19 mouse cellular contexts compared by ENCODE assay signal in genomic region chr16:97953300-97953699, GRCm38 (mm10). TPM values are rescaled to one million over a fixed set of nuclear protein-coding genes. Genes with fewer than 3 reads are reported as not detected.
DNase-seq lines count a peak whose midpoint lies in the region; ATAC-seq lines count a peak whose summit lies in the region.
"Had no signal": no experiment of that assay in that cellular context is flagged by ENCODE, and none has a peak within 500 bp of the region (broad histone marks: within the 10 kb centered on the region; RNA-seq: fewer than 3 reads in every experiment).

No protein-coding gene starts in this region.

- no peaks in the 10 kb centered on the region for H3K9me3 ChIP-seq in liver, embryonic 12.5 days (replicated peaks)
- H3K9me3 ChIP-seq in liver, embryonic 16.5 days (replicated peaks; ENCODE audit: control insufficient read depth, low read length) = no peaks in the 10 kb centered on the region
- H3K9me3 ChIP-seq in midbrain, embryonic 10.5 days (replicated peaks) = no peaks in the 10 kb centered on the region
- H3K9me3 ChIP-seq in forebrain, embryonic 11.5 days (ENCODE audit: control insufficient read depth, low read length) = no peaks in the 10 kb centered on the region
- H3K9me3 ChIP-seq: embryonic facial prominence, embryonic 10.5 days; forebrain, embryonic 10.5 days; forebrain, embryonic 15.5 days; heart, embryonic 15.5 days; hindbrain, embryonic 10.5 days had no signal

- peaks cover 46% of the 10 kb centered on the region for H3K4me1 ChIP-seq in liver, embryonic 12.5 days
- peaks cover 31% of the 10 kb centered on the region for H3K4me1 ChIP-seq in liver, embryonic 16.5 days (ENCODE audit: control insufficient read depth, low read depth, low read length)
- H3K4me1 ChIP-seq in midbrain, embryonic 10.5 days = no peaks in the 10 kb centered on the region
- no peaks in the 10 kb centered on the region for H3K4me1 ChIP-seq in forebrain, embryonic 11.5 days (replicated peaks; ENCODE audit: control insufficient read depth, insufficient read depth, low read length)
- H3K4me1 ChIP-seq: forebrain, embryonic 10.5 days; forebrain, embryonic 15.5 days; hindbrain, embryonic 10.5 days had no signal

- 31% methylated on average over 2 of the region's 2 CpGs for WGBS in liver, embryonic 12.5 days (ENCODE audit: insufficient replicate concordance)
- 32% methylated on average over 2 of the region's 2 CpGs for WGBS in liver, embryonic 16.5 days (ENCODE audit: insufficient replicate concordance)
- WGBS in midbrain, embryonic 10.5 days = 92% methylated on average over 2 of the region's 2 CpGs
- WGBS in forebrain, embryonic 11.5 days = 90% methylated on average over 2 of the region's 2 CpGs

- H3K36me3 ChIP-seq in liver, embryonic 12.5 days = peaks cover 60% of the 10 kb centered on the region
- peaks cover 15% of the 10 kb centered on the region for H3K36me3 ChIP-seq in liver, embryonic 16.5 days (ENCODE audit: control insufficient read depth, insufficient read depth)
- H3K36me3 ChIP-seq in midbrain, embryonic 10.5 days = peaks cover 85% of the 10 kb centered on the region
- H3K36me3 ChIP-seq in forebrain, embryonic 11.5 days (ENCODE audit: control insufficient read depth, insufficient read depth, low read length) = no peaks in the 10 kb centered on the region; the same call in 1 of the 2 replicates

- H3K27me3 ChIP-seq in liver, embryonic 12.5 days (replicated peaks) = no peaks in the 10 kb centered on the region
- no peaks in the 10 kb centered on the region for H3K27me3 ChIP-seq in liver, embryonic 16.5 days (ENCODE audit: control insufficient read depth, insufficient read depth, low read depth, low read length)
- no peaks in the 10 kb centered on the region for H3K27me3 ChIP-seq in midbrain, embryonic 10.5 days (ENCODE audit: low read depth, poor library complexity, severe bottlenecking)
- no peaks in the 10 kb centered on the region for H3K27me3 ChIP-seq in forebrain, embryonic 11.5 days (ENCODE audit: control insufficient read depth, insufficient read depth, low read length)
- H3K27me3 ChIP-seq: forebrain, embryonic 15.5 days had no signal

- ATAC-seq in liver, embryonic 12.5 days = peak; percentile 75
- ATAC-seq in liver, embryonic 16.5 days (ENCODE audit: low read depth) = peak; percentile 77
- ATAC-seq in megakaryocyte-erythroid progenitor cell, adult 5-6 weeks (replicated peaks; ENCODE audit: low FRiP score, low TSS enrichment, poor library complexity, severe bottlenecking) = peak; percentile 82
- ATAC-seq in forebrain, embryonic 11.5 days (replicated peaks; ENCODE audit: low FRiP score) = no peak
- ATAC-seq: forebrain, embryonic 15.5 days had no signal

- H3K4me2 ChIP-seq in liver, embryonic 12.5 days = peak overlapping the region; percentile 26; the same call in 1 of the 2 replicates
- H3K4me2 ChIP-seq in liver, embryonic 16.5 days (ENCODE audit: low read depth, low read length) = 0 out of 2 replicates have a peak overlapping the region, but pooled peaks have one; percentile 25
- no peak overlapping the region for H3K4me2 ChIP-seq in forebrain, embryonic 11.5 days (ENCODE audit: low read depth, low read length, severe bottlenecking)
- H3K4me2 ChIP-seq: forebrain, embryonic 15.5 days; heart, embryonic 15.5 days; hindbrain, embryonic 14.5 days had no signal

- H3K27ac ChIP-seq in liver, embryonic 12.5 days = peak overlapping the region; percentile 76
- peak overlapping the region; percentile 71 for H3K27ac ChIP-seq in liver, embryonic 16.5 days (ENCODE audit: low read length)
- H3K27ac ChIP-seq in midbrain, embryonic 10.5 days (replicated peaks) = no peak overlapping the region
- H3K27ac ChIP-seq in forebrain, embryonic 11.5 days (ENCODE audit: low read depth, low read length) = no peak overlapping the region
- H3K27ac ChIP-seq: embryonic facial prominence, embryonic 10.5 days; forebrain, embryonic 10.5 days; forebrain, embryonic 15.5 days; heart, embryonic 15.5 days; hindbrain, embryonic 10.5 days; hindbrain, embryonic 14.5 days had no signal

- H3K9ac ChIP-seq in liver, embryonic 12.5 days = no peak overlapping the region; the same call in 1 of the 2 replicates
- H3K9ac ChIP-seq in liver, embryonic 16.5 days (ENCODE audit: low read depth, low read length) = no peak overlapping the region; the same call in 1 of the 2 replicates
- H3K9ac ChIP-seq in forebrain, embryonic 11.5 days (ENCODE audit: low read length) = no peak overlapping the region
- H3K9ac ChIP-seq: forebrain, embryonic 15.5 days; heart, embryonic 15.5 days; hindbrain, embryonic 14.5 days had no signal

- peak; percentile 12 to 40 for DNase-seq in spleen, postnatal 4 days (ENCODE audit: low spot score in 2 of 2)
- DNase-seq in spleen, adult 12 weeks (ENCODE audit: low spot score) = no peak
- DNase-seq in midbrain, embryonic 10.5 days (ENCODE audit: low spot score) = no peak
- no peak for DNase-seq in frontal cortex, postnatal 36 days (ENCODE audit: low spot score in 2 of 2)
- DNase-seq in forebrain, embryonic 11.5 days (ENCODE audit: low spot score) = no peak
- DNase-seq: adrenal gland, adult 8-10 months; adrenal gland, postnatal 36 days; cerebellum, adult 2 months; cerebellum, postnatal 14 days; gastrocnemius, postnatal 14 days had no signal

- H3K4me3 ChIP-seq in liver, embryonic 12.5 days = no peak overlapping the region
- H3K4me3 ChIP-seq in liver, embryonic 16.5 days (ENCODE audit: low read depth, low read length) = no peak overlapping the region
- H3K4me3 ChIP-seq in midbrain, embryonic 10.5 days = no peak overlapping the region
- no peak overlapping the region for H3K4me3 ChIP-seq in forebrain, embryonic 11.5 days (ENCODE audit: low read depth, low read length)
- H3K4me3 ChIP-seq: embryonic facial prominence, embryonic 10.5 days; forebrain, embryonic 10.5 days; forebrain, embryonic 15.5 days; heart, embryonic 15.5 days; hindbrain, embryonic 10.5 days had no signal

RNA-seq across cellular contexts. Expression of gene C2cd2, which starts 9.1 kb away (rescaled TPM):
- 8.8 and 10.0 TPM in 2 replicates for polyA plus RNA-seq in liver, embryonic 12.5 days (2016; fragmentation: Nextera tagmentation; extraction: Ambion mirVana)
- polyA plus RNA-seq in liver, embryonic 16.5 days (2015; fragmentation: Nextera tagmentation; extraction: Ambion mirVana) = 4.2 and 4.3 TPM in 2 replicates
- 10.0 and 19.5 TPM in 2 replicates for total RNA-seq in megakaryocyte-erythroid progenitor cell, adult 5-6 weeks (2014; fragmentation: Nextera tagmentation)
- total RNA-seq in megakaryocyte-erythroid progenitor cell, adult 5-6 weeks (2017) = 18.2 and 21.9 TPM in 2 replicates
- 15.6 and 15.8 TPM in 2 replicates for polyA plus RNA-seq in midbrain, embryonic 10.5 days (2016; fragmentation: Nextera tagmentation; extraction: Ambion mirVana)
- polyA plus RNA-seq in forebrain, embryonic 11.5 days (2014; fragmentation: Nextera tagmentation; extraction: Ambion mirVana) = 14.7 and 19.6 TPM in 2 replicates

RNA-seq across cellular contexts. Expression of gene Zbtb21, which starts 9.1 kb away (rescaled TPM):
- polyA plus RNA-seq in liver, embryonic 12.5 days (2016; fragmentation: Nextera tagmentation; extraction: Ambion mirVana) = 5.0 and 5.1 TPM in 2 replicates
- 3.5 and 4.2 TPM in 2 replicates for polyA plus RNA-seq in liver, embryonic 16.5 days (2015; fragmentation: Nextera tagmentation; extraction: Ambion mirVana)
- 12.0 and 19.6 TPM in 2 replicates for total RNA-seq in megakaryocyte-erythroid progenitor cell, adult 5-6 weeks (2014; fragmentation: Nextera tagmentation)
- 7.5 and 10.3 TPM in 2 replicates for total RNA-seq in megakaryocyte-erythroid progenitor cell, adult 5-6 weeks (2017)
- polyA plus RNA-seq in midbrain, embryonic 10.5 days (2016; fragmentation: Nextera tagmentation; extraction: Ambion mirVana) = 14.7 and 15.0 TPM in 2 replicates
- polyA plus RNA-seq in forebrain, embryonic 11.5 days (2014; fragmentation: Nextera tagmentation; extraction: Ambion mirVana) = 14.4 and 15.2 TPM in 2 replicates

RNA-seq across cellular contexts. Expression of gene B230307C23Rik, which starts 43.8 kb away (rescaled TPM):
- polyA plus RNA-seq in liver, embryonic 12.5 days (2016; fragmentation: Nextera tagmentation; extraction: Ambion mirVana) = 20.3 and 22.2 TPM in 2 replicates
- polyA plus RNA-seq in liver, embryonic 16.5 days (2015; fragmentation: Nextera tagmentation; extraction: Ambion mirVana) = 8.7 and 10.0 TPM in 2 replicates
- 25.2 and 35.0 TPM in 2 replicates for total RNA-seq in megakaryocyte-erythroid progenitor cell, adult 5-6 weeks (2014; fragmentation: Nextera tagmentation)
- 79.4 and 105 TPM in 2 replicates for total RNA-seq in megakaryocyte-erythroid progenitor cell, adult 5-6 weeks (2017)
- polyA plus RNA-seq in midbrain, embryonic 10.5 days (2016; fragmentation: Nextera tagmentation; extraction: Ambion mirVana) = 20.1 and 20.6 TPM in 2 replicates
- 20.0 and 22.7 TPM in 2 replicates for polyA plus RNA-seq in forebrain, embryonic 11.5 days (2014; fragmentation: Nextera tagmentation; extraction: Ambion mirVana)

Comparison
In these comparisons a context has a peak if more than half of its experiments do, and no peak if none do; other contexts are left out.
1. DNase-seq: peak in spleen, postnatal 4 days (2 of 2); none in spleen, adult 12 weeks (single experiment), midbrain, embryonic 10.5 days (single experiment), frontal cortex, postnatal 36 days (0 of 2) and forebrain, embryonic 11.5 days (single experiment).
2. H3K27ac ChIP-seq: peak in liver, embryonic 12.5 days (single experiment) and liver, embryonic 16.5 days (single experiment); none in midbrain, embryonic 10.5 days (single experiment) and forebrain, embryonic 11.5 days (single experiment).